Mouse (Mus musculus) CD4-positive helper T cell, adult 2 months (primary cell): ENCODE results near the gene Fblim1.

Experiments used
- DNase-seq: peaks from one replicate; pipeline ENCODE4 v3.0.0-alpha.2; 2012; ENCODE audit warnings: low read depth, missing footprints, low spot score

Gene Fblim1

DNA sequence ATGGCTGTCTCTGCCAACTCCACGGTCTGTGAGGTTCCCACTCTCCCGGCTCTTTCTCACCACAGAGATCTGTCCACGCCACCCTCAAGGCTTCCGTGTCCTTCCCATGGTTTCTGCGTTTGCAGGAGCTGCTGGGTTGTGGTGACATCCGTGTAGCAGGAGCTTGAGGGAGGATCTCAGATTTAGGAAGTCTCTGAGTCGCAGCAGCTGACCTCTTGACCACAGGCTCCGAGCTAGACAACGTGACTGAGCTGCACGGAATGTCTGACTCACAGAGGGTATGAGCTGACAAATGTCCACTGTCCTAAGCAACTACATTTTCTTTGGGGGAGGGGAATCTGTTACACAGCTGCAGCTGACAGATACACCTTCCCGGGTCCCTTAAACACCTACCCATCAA lies at the start of gene Fblim1:
Gene Fblim1 (minus strand): TSS at position 236 of the 400 bp plus-strand sequence.
- DNase-seq, result no peak

DNA sequence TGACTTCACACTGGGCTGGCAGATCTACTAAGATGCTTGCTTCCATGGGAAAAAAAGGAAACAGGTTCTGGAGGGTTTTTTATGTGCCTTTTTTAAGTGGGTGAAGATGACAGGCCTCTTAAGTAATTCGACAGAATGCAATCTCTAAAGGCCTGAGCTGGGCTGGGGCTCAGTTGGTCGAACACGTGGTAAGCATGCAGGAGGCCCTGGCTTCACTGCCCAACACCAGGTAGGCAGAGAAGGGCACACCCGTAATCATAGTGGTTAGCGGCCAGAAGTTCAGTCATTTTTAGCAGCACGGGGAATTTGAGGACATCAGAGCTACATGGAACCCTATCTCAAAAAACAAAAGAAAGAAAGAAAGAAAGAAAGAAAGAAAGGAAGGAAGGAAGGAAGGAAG lies 48.6 kb upstream of the Fblim1 start:
- no peak for DNase-seq

- DNase-seq, result no peak
Measured at GRCm38 (mm10) chr4:141653813-141654212, 47.9 kb upstream of the Fblim1 start.

DNA sequence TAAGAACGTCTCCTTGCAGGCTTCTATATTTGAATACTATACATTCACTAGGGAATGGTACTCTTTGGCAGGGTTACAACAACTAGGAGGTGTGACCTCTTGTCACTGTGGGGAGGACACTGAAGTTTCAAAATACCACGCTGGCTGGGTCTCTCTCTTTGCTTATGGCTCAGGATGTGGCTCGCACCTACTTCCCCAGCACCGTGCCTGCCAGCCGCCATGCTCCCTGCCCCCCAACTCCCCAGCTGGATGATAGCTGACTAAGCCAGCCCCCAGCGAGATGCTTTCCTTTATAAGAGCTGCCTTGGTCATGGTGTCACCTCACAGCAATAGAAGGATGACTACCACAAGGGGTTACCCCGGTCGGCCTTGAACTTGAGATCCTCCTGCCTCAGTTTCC lies 47.1 kb upstream of the Fblim1 start:
- no peak for DNase-seq

DNA sequence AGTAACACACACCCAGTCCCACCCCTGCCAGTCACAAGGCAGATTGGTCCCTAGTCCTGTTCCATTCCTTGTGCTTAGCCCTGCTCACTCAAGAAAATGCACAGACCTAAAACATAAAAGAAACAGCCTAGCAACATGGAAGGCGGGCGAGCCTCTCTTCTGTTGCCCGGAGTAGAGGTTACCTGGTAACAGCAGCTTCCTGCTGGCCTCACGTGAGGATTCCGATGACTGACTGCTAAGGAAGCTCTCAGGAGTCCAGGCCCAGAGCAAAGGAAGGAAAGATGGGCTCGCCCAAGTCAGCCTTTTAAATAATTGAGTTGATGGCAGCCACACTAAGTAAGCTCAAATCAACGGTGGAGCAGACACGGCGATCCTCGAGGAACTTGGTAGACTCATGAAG lies 46.0 kb upstream of the Fblim1 start:
- no peak for DNase-seq

DNA sequence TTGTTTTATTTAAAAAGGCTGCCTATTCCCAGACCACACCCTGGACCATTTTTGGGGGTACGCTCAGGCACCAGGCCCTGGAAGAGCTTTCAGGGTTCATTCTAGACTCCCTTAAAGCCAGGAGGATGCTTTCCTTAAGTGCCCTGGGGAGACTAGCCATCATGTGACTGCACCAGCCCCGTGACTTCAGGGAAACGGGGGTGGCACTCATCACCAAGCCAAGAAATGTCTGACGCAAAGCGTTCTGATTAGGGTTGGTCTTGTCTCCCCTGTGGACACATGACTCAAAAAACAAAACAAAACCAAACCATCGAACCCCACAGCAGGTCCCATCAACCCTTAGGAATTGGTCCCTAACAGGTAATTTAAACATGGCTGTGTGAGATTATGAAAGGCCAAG lies 45.4 kb upstream of the Fblim1 start:
- DNase-seq, result no peak

- DNase-seq, result no peak
Measured at GRCm38 (mm10) chr4:141649244-141649643, 43.3 kb upstream of the Fblim1 start.

DNA sequence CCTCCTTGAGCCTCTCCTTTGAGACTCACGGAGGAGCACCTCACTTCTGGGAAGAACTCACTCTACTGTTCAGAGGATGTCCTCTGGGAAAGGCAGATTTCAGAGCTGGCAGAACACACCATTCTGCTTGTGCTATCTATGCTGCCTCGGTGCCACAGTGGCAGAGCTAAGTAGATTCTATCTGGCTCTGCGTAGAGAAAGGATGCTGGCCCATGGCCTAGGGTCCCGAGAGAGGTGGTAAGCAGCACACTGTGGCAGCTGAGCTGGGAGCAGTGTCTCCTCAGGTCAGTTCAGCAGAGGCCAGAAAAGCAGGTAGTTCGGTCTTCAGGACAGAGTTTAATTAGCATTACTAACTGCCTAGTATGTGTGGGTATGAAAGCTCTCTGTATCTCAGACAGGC lies 42.4 kb upstream of the Fblim1 start:
- no peak for DNase-seq

- no peak for DNase-seq
Measured at GRCm38 (mm10) chr4:141647187-141647586, 41.3 kb upstream of the Fblim1 start.

- no peak for DNase-seq
Measured at GRCm38 (mm10) chr4:141645988-141646387, 40.1 kb upstream of the Fblim1 start.

GRCm38 (mm10) chr4:141643118-141643855 lies 37.4 kb upstream of the Fblim1 start:
- DNase-seq, result no peak

DNA sequence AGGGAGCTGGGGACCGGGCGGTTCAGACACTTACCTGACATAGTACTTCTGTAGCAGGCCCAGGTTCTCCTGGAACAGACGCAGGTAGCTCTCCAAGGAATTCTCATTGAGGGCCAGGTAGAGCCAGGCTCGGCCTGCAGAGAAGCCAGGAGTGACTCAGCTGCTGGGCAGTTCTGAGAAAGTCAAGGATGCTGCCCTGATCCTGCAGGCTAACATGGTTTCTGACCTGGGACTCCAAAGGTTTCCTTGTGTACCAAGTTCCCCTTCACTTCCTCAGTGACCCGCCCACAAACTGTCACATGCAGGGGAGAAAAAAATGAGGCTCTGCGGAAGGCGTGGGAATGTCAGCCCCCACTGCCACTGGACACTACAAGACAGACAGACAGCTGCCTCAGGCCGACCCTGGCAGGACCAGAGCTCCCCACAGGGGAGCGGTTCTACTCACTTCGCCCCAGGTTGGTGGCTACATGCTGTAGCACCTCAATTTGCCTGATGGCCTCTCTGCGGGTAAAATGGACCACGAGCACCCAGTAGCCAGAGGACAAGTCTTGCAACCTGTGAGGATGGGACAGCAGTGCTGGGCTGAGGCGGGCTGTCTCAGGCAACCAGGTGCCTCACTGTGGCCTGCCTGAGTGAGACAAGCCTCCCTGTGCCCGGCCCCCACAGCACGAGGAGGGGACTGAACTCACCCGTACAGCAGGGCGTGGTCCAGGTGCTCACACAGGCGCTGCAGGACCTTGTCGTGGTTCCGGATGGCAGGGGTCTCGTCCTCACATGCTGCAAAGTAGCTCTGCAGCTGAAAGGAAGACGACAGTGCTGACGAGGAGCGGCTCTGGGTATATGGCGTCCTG lies 36.3 kb upstream of the Fblim1 start:
- no peak for DNase-seq

DNA sequence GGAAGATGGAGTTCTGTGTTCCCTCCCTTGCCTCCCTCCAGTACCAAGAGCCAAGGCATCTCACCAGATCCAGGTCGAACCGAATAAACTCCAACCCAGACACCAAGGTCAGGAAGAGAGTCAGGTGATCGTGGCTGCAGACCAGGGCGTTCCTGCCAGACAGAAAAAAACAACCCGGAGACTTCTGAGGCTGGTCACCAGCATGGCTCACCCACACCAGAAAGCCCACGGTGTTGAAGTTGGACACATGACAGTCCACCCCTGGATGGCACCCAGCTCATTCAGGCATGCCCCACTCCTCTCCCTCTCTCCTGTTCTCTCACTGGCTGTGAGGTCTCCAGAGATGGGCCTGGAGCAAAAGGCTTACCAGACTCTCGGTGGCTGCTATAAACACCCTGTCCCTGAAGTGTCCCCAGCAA lies 35.5 kb upstream of the Fblim1 start:
- no peak for DNase-seq

DNA sequence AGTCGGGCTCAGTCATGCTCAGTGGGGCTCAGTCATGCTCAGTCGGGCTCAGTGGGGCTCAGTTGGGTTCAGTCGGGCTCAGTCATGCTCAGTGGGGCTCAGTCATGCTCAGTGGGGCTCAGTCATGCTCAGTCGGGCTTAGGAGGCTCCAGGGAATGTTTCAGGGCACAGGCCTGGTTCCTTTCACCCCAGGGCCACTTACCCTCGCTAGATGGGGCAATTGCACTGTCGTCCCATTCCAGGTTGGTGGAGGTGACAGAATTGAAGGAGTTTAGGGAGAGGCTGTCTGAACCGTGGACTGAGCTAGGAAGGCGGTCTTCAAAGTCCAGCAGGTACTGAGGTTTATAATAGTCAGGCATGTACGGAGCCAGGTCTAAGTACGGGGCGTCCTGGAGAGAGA lies 33.6 kb upstream of the Fblim1 start:
- DNase-seq, result no peak

DNA sequence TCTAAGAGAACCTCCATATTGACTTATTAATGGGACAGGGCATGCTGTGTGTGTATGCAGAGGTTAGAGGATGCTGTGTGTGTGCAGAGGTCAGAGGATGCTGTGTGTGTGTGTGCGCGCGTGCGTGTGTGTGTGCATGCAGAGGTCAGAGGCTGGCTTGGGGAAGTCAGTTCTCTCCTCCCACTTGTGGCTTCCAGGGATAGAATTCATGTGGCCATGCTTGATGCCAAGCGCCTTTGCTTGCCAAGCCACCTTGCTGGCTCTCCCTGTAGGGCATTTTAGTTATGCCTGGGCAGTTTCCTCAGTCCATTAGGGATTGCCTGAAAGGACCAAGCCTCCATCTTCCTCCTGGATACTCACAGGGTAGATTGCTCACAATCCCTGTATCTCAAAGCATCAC lies 30.8 kb upstream of the Fblim1 start:
- no peak for DNase-seq

DNA sequence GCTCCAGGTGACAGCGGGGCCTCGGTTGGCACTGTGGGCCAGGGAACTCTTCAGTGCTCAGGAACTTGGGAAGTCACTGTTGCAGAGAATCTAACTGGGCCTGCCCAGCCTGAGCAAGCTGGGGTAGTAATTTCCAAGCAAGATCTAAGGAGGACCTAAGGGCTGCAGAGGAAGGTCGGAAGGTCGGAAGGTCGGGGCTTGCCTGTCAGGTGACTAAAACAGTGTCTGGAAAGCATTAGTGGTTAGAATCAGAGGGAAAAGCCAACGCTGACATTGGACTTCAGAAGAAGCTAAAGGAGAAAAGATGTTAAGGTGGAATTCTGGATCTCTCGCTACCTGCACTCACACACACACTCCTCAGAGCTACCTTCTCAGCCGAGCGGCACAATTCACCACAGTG lies 30.1 kb upstream of the Fblim1 start:
- DNase-seq, result no peak

- DNase-seq, result no peak
Measured at GRCm38 (mm10) chr4:141632111-141632873, 26.4 kb upstream of the Fblim1 start.

GRCm38 (mm10) chr4:141631250-141631649 lies 25.4 kb upstream of the Fblim1 start:
- no peak for DNase-seq

DNA sequence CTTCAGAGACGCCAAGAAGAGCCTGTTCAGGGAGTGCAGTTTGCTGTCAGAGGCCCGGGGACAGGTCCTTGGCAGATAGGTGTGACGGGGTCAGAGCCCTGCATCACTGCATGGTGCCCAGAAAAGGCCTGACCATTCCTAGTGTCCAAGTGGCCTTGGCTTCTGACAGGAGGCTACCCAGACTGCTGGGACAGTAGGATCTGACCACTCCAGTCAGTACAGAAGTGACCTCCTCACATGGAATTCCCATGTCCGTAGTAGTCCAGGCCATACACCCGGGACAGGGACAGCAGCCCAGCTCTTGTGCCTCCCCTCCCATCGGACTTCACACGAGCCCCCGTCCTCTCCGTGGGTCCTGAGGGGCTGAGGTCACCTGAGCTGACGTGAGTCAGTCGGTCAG lies 24.1 kb upstream of the Fblim1 start:
- no peak for DNase-seq

DNA sequence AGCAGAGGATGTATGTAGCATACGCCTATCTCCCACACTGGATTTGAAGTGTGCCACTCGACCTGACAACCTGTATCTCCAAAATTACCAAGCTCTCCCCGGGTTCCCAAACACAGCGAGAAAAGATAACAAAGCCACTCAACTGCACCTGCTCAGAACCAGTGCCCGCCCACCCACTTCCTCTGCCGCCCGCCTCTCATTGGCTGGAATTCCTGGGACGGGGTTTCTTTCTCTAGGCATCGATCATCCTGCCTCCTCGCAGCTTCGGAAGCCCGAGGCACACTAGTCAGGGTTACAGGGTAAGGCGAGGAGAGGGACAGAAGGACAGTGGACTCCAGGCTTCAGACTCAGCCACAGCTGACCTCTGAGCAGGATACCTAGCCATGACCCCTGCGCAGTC lies 22.8 kb upstream of the Fblim1 start:
- no peak for DNase-seq

DNA sequence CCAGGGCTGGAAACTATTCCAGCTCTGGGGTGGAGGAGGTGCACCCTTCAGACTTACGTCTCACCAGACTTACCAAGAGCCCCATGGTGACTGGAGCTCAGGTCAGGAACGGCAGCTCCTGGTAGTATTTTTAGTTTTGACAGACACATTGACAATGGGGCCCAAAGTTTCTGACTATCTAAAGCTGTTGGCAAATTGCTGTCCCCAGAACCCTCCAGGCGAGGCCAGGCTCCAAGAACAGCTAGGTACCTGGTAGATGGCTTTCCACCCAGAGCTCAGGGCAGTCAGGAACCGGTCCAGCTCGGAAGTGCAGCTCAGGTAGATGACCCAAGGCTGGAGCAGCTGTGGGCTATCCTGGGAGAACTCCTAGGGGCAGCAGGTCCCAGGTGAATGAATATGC lies 21.6 kb upstream of the Fblim1 start:
- DNase-seq, result no peak
